Mouse (Mus musculus) stomach, postnatal 0 days (tissue): ENCODE data around the gene Zfp524. TPM values are rescaled to one million over a fixed set of nuclear protein-coding genes. Genes with fewer than 3 reads are reported as not detected.

Experiments
- ATAC-seq: fragments of 200-750 bp; cut with Nextera tagmentation; 2 replicates; pipeline ENCODE4 v1.8.0; 2017; ENCODE audit not compliant: low FRiP score, low TSS enrichment
- DNase-seq: peaks from one replicate; pipeline ENCODE4 v3.0.0-alpha.2; 2016; ENCODE audit warnings: low spot score
- H3K27ac ChIP-seq: fragments of 300-500 bp; sonication (generic); replicated peaks from 2 replicates; pipeline ENCODE4 v1.5.1; 2014; ENCODE audit warnings: mild to moderate bottlenecking, control low read depth
- H3K27me3 ChIP-seq: fragments of 300-500 bp; sonication (generic); 2 replicates; pipeline ENCODE4 v1.6.1; 2014; ENCODE audit warnings: low read length; ENCODE audit not compliant: control insufficient read depth, insufficient read depth
- H3K36me3 ChIP-seq: fragments of 300-500 bp; sonication (generic); 2 replicates; pipeline ENCODE4 v1.6.1; 2014; ENCODE audit warnings: low read length, mixed read lengths; ENCODE audit not compliant: control insufficient read depth, insufficient read depth
- H3K4me1 ChIP-seq: fragments of 300-500 bp; sonication (generic); replicated peaks from 2 replicates; pipeline ENCODE4 v1.6.1; 2014; ENCODE audit warnings: antibody characterized with exemption; ENCODE audit not compliant: control insufficient read depth, insufficient read depth
- H3K4me2 ChIP-seq: fragments of 300-500 bp; sonication (generic); replicated peaks from 2 replicates; pipeline ENCODE4 v1.6.1; 2014; ENCODE audit warnings: low read depth, mild to moderate bottlenecking, control low read depth, moderate library complexity
- H3K4me3 ChIP-seq: fragments of 300-500 bp; sonication (generic); 2 replicates; pipeline ENCODE4 v1.5.1; 2014; ENCODE audit warnings: low read depth, low read length, control low read depth
- H3K9ac ChIP-seq: fragments of 300-500 bp; sonication (generic); 2 replicates; pipeline ENCODE4 v1.6.1; 2014; ENCODE audit warnings: mild to moderate bottlenecking, low read length, control low read depth, mixed read lengths
- H3K9me3 ChIP-seq: fragments of 300-500 bp; sonication (generic); 2 replicates; pipeline ENCODE4 v1.6.1; 2016; ENCODE audit warnings: low read length; ENCODE audit not compliant: control insufficient read depth
- CTCF ChIP-seq: IDR thresholded peaks from 2 replicates; pipeline ENCODE4 v1.5.1; 2016; ENCODE audit warnings: antibody characterized with exemption, low read depth, mild to moderate bottlenecking, moderate library complexity
- EP300 ChIP-seq: optimal IDR thresholded peaks from 2 replicates; pipeline ENCODE3; 2016; ENCODE audit warnings: antibody characterized with exemption
- WGBS: fragments of 180-500 bp; shearing (Covaris S2); extraction: QIAGEN DNeasy Blood & Tissue Kit; methylation state at CpG from one replicate; pipeline ENCODE4 v1.1.7; 2014; 5-methylcytosine and 5-hydroxymethylcytosine counted together
- polyA plus RNA-seq: library from polyadenylated mRNA; unstranded; fragments of >200 nt; fragmentation: Nextera tagmentation; extraction: Ambion mirVana; gene quantifications from 2 replicates; pipeline ENCODE4 v1.2.1, GENCODE M21; 2015

Gene Zfp524
- polyA plus RNA-seq, 1 experiment from 2014 or later = 14.0 TPM

DNA sequence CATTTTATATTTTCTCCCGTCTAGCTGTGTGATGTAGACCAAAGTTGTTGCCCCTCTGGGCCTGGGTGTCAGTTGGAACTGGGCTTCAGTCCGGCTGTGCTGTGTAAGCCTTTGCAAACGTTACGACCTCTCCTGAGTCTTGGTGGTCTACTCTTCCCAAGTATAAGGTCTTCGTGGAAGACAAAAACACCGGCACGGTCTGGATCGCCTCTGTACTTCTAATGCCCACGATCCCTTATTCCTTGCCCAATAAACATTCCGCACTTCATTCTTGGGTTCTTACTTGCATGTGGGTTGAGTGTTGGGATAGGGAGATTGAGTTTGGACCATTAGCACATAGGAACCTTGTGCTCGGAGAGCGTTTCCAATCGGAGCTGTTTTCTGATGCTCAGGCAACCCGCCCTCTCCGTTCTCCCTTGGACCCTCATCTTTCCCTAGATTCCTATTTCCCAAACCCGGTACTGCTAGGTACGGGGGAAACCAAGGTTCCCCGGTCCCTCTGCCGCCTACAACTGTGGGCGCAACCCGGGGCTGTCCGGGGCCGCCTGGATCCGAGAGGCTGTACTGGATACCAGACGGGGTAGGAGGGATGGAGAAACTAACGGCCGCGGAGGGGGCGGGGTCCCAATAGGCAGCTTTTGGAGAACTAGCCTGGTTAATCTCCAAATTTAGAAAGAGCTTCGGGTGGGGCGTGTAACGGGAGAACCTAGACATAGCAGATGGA, 39.4 kb downstream of the Zfp524 start:
- H3K9me3 ChIP-seq = no peaks in the 10 kb centered on the region
- H3K9ac ChIP-seq = peak overlapping the region; percentile 55; the same call in 1 of the 2 replicates
- ATAC-seq = no peak
- no peak overlapping the region for H3K27ac ChIP-seq
- H3K4me2 ChIP-seq = peak overlapping the region; percentile 89
- H3K4me1 ChIP-seq = peaks cover 6% of the 10 kb centered on the region
- peaks cover 7% of the 10 kb centered on the region; the same call in 1 of the 2 replicates for H3K27me3 ChIP-seq
- H3K36me3 ChIP-seq = no peaks in the 10 kb centered on the region
- no peak for TF ChIP-seq CTCF
- no peak for TF ChIP-seq EP300
- H3K4me3 ChIP-seq = peak overlapping the region; percentile 74
- WGBS = 13% methylated on average over 32 of the region's 32 CpGs
- no peak for DNase-seq

DNA sequence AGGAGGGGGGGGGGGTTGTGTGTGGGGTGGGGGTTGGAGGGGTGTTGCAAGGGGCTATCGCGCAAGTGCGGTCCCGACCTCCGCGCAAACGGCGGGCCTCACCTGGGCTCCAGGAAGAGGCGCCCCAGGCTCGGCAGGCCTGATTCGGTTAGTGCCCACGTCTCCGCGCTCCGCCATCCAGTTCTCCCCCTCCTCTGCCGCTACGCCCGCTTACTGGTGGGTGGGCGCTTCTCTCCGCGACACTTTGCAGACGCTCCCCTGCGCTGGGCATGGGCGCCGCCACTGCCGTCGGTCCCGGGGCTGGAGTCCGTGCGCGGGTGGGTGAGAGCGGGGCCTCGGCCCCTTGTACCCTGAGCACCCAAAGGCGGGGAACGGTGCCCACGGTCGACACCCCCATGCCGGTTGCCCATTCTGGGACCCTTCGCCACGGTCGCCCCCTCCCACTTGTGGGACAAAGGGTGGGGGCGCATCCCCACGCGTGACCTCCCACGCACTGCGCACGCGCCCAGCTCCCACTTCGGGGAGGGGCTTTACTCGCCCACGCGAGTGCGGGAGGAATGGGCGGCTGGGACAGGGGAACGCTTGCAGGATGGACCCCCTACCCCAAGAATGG, 42.5 kb downstream of the Zfp524 start:
- Histone ChIP-seq H3K36me3 (no peaks in the 10 kb centered on the region), H3K27ac (no peak overlapping the region), H3K4me1 (peaks cover 10% of the 10 kb centered on the region), H3K4me3 (peak overlapping the region; percentile 51), H3K4me2 (peak overlapping the region; percentile 69), H3K9ac (peak overlapping the region; percentile 63), H3K9me3 (no peaks in the 10 kb centered on the region), H3K27me3 (peaks cover 7% of the 10 kb centered on the region; the same call in 1 of the 2 replicates)
- 2% methylated on average over 51 of the region's 55 CpGs for WGBS
- DNase-seq (no peak), ATAC-seq (no peak)
- TF ChIP-seq CTCF = no peak
- no peak for TF ChIP-seq EP300

DNA sequence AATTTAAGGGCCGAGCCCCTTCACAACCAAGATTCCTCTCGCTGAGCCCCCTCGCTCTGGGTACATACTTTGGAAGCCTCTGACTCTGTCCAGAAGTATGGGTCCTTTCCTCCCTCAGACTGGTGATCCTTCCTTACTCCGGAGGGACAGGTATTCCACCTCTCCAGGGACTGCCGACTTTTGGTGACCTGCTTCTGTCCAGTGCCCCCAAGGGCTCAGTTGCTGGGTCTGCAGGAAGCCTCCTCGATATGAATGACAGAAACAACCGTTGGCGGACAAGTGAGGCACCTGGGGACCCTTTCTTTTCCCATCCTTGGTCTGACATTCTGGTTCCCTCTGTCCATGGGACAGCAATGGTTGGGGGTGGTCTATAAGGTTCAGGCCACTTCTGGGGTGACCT, 43.2 kb downstream of the Zfp524 start:
- DNase-seq = no peak
- WGBS = 33% methylated on average over 8 of the region's 8 CpGs
- peaks cover 7% of the 10 kb centered on the region; the same call in 1 of the 2 replicates for H3K27me3 ChIP-seq
- H3K9me3 ChIP-seq = no peaks in the 10 kb centered on the region
- peak overlapping the region; percentile 63 for H3K9ac ChIP-seq
- no peak overlapping the region for H3K27ac ChIP-seq
- peaks cover 10% of the 10 kb centered on the region for H3K4me1 ChIP-seq
- TF ChIP-seq CTCF = no peak
- no peak for TF ChIP-seq EP300
- peak overlapping the region; percentile 69 for H3K4me2 ChIP-seq
- H3K4me3 ChIP-seq = peak overlapping the region; percentile 51
- no peak for ATAC-seq
- H3K36me3 ChIP-seq = no peaks in the 10 kb centered on the region

DNA sequence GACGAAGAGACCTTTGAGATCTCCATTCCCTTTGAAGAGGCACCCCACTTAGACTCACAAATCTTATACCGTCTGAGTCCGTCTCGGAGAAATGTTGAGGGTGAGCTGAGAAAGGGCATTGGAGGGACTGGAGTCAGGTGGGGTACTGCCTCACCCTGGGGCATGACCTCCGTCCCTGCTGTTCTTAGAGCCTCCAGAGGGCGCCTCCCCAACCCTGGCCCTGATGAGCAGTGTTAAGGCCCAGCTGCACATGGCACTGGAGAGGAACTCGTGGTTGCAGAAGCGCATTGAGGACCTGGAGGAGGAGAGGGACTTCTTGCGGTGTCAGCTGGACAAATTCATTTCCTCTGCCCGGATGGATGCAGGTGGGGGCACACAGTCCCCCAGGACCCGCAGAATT, 43.6 kb downstream of the Zfp524 start:
- H3K9ac ChIP-seq = no peak overlapping the region
- DNase-seq (no peak), ATAC-seq (no peak)
- no peak overlapping the region for H3K4me2 ChIP-seq
- WGBS = 46% methylated on average over 11 of the region's 11 CpGs
- TF ChIP-seq EP300 (no peak), CTCF (peak; percentile 45)
- no peak overlapping the region for H3K4me3 ChIP-seq
- no peaks in the 10 kb centered on the region for H3K9me3 ChIP-seq
- peaks cover 8% of the 10 kb centered on the region for H3K4me1 ChIP-seq
- peaks cover 7% of the 10 kb centered on the region; the same call in 1 of the 2 replicates for H3K27me3 ChIP-seq
- H3K27ac ChIP-seq = no peak overlapping the region
- no peaks in the 10 kb centered on the region for H3K36me3 ChIP-seq

DNA sequence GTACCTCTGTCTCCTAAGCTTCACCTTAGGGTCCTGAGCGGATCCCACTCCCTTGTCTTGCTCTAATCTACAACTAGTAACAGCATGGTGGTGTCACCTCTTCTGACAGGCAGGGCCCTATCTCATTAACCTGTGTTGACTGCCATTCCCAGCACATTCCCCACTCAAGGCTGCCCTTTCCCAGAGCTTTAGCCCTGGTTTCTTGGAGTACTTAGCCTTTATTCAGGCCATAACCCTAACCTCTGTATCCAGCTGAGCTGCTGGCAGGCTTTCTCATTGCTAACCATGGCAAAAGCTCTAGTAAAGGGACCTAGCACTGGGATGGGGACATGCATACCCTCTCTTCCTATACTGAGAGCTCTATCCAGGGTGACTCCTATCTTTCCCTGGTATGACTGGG, 44.4 kb downstream of the Zfp524 start:
- ATAC-seq (no peak), DNase-seq (no peak)
- H3K36me3 ChIP-seq = no peaks in the 10 kb centered on the region
- no peak for TF ChIP-seq CTCF
- TF ChIP-seq EP300 = no peak
- H3K9ac ChIP-seq = no peak overlapping the region
- H3K27ac ChIP-seq = no peak overlapping the region
- H3K4me1 ChIP-seq = 0 out of 2 replicates have a peak, but pooled peaks cover 4% of the 10 kb centered on the region
- H3K27me3 ChIP-seq = peaks cover 7% of the 10 kb centered on the region; the same call in 1 of the 2 replicates
- H3K4me2 ChIP-seq = no peak overlapping the region
- WGBS = 100% methylated on average over 1 of the region's 1 CpGs
- H3K9me3 ChIP-seq = no peaks in the 10 kb centered on the region
- H3K4me3 ChIP-seq = no peak overlapping the region

DNA sequence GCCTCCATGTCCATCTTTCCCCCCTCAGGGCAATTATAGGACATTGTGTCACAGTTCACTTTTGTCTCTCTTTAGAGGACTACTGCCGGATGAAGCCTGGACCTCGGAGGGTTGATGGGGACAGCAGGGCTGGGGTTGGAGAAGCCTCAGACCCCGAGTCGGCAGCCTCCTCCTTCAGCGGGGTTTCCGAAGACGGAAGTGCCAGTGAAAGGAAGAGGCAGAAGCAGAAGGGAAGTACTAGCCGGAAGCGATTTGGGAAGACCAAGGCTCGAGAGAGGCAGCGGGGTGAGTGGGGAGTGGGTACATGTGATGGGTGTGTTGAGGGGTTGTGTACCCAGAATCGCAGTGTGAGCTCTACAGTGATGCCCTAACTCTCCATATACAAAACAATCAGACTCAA, 45.2 kb downstream of the Zfp524 start:
- Histone ChIP-seq H3K36me3 (no peaks in the 10 kb centered on the region), H3K4me1 (0 out of 2 replicates have a peak, but pooled peaks cover 4% of the 10 kb centered on the region), H3K9me3 (no peaks in the 10 kb centered on the region), H3K27me3 (peaks cover 7% of the 10 kb centered on the region; the same call in 1 of the 2 replicates), H3K9ac (no peak overlapping the region), H3K27ac (no peak overlapping the region), H3K4me3 (no peak overlapping the region), H3K4me2 (no peak overlapping the region)
- no peak for ATAC-seq
- WGBS = 94% methylated on average over 12 of the region's 12 CpGs
- DNase-seq = no peak
- TF ChIP-seq EP300 (no peak), CTCF (no peak)
